Mouse (Mus musculus) E14TG2a.4 (cell line): ENCODE data around the gene Fgfr1op2.
"Not testable (repeated sequence)": the region's sequence is repeated elsewhere in the genome, so short reads cannot be mapped to it uniquely, and the experiment has no call there.

Experiments
- CTCF ChIP-seq: conservative IDR thresholded peaks from 2 replicates; pipeline ENCODE4 v1.5.1; 2014; ENCODE audit warnings: low read length
- NANOG ChIP-seq: IDR thresholded peaks from 2 replicates; pipeline ENCODE4 v1.6.1; 2014; ENCODE audit warnings: borderline replicate concordance, low read length, mixed read lengths

- not testable (repeated sequence) for TF ChIP-seq CTCF, NANOG
Measured at GRCm38 (mm10) chr6:146562461-146562860, 14.5 kb upstream of the Fgfr1op2 start.
